Mouse (Mus musculus) T-helper 17 cell (primary cell): ENCODE data around the gene Clec9a.

Experiments used
- in situ Hi-C, 2 experiments: fragments of 300-600 bp; cut with MboI, MseI; formaldehyde crosslinking; loops; 1 replicate in 1 of 2; 2 replicates in 1 of 2; pipeline ENCODE4 v1.15.1; 2025; ENCODE audit warnings: high pct_unique_total_duplicates in 2 of 2

The Clec9a gene

GRCm38 (mm10) chr6:129423040-129423733 is 14.5 kb downstream of the Clec9a start:
- in situ Hi-C loops, result no loop called here

GRCm38 (mm10) chr6:129423734-129424072 is 15.0 kb downstream of the Clec9a start:
- in situ Hi-C loops, result no loop called here

GRCm38 (mm10) chr6:129425217-129425616 is 16.6 kb downstream of the Clec9a start:
- in situ Hi-C loops, result no loop called here

- in situ Hi-C loops, result no loop called here
Measured at GRCm38 (mm10) chr6:129425812-129426211, 17.1 kb downstream of the Clec9a start.

- in situ Hi-C loops, result no loop called here
Measured at GRCm38 (mm10) chr6:129427281-129427680, 18.6 kb downstream of the Clec9a start.

GRCm38 (mm10) chr6:129434239-129434638 is 25.6 kb downstream of the Clec9a start:
- in situ Hi-C loops, result no loop called here

- in situ Hi-C loops, result no loop called here
Measured at GRCm38 (mm10) chr6:129436025-129436424, 27.4 kb downstream of the Clec9a start.

GRCm38 (mm10) chr6:129438033-129438432 is 29.4 kb downstream of the Clec9a start:
- in situ Hi-C loops, result no loop called here

GRCm38 (mm10) chr6:129449743-129450142 is 41.1 kb downstream of the Clec9a start:
- in situ Hi-C loops, result no loop called here

GRCm38 (mm10) chr6:129451411-129452039 is 42.9 kb downstream of the Clec9a start, which contains the start of gene Clec1a:
Gene Clec1a, minus strand, starts transcription at chr6:129452000.
- in situ Hi-C loops, result no loop called here

- in situ Hi-C loops, result no loop called here
Measured at GRCm38 (mm10) chr6:129471386-129471785, 62.7 kb downstream of the Clec9a start.

- in situ Hi-C loops, result no loop called here
Measured at GRCm38 (mm10) chr6:129472627-129473026, 64.0 kb downstream of the Clec9a start.
